Mouse (Mus musculus) kidney, postnatal 0 days (tissue): Measurements from ENCODE around the gene Myo16. TPM values are rescaled to one million over a fixed set of nuclear protein-coding genes. Genes with fewer than 3 reads are reported as not detected.

Experiments
- ATAC-seq: fragments of 200-750 bp; cut with Nextera tagmentation; replicated peaks from 2 replicates; pipeline ENCODE4 v1.8.0; 2017; ENCODE audit warnings: low read depth, moderate number of reproducible peaks, moderate TSS enrichment, moderate library complexity; ENCODE audit not compliant: low FRiP score
- DNase-seq: peaks from one replicate; pipeline ENCODE4 v3.0.0-alpha.2; 2016; ENCODE audit warnings: low spot score
- H3K27ac ChIP-seq: fragments of 300-500 bp; sonication (generic); 2 replicates; pipeline ENCODE4 v1.5.1; 2014; ENCODE audit warnings: mild to moderate bottlenecking
- H3K27me3 ChIP-seq: fragments of 300-500 bp; sonication (generic); 2 replicates; pipeline ENCODE4 v1.6.1; 2014; ENCODE audit warnings: low read length, mixed read lengths; ENCODE audit not compliant: insufficient read depth
- H3K36me3 ChIP-seq: fragments of 300-500 bp; sonication (generic); 2 replicates; pipeline ENCODE4 v1.6.1; 2014; ENCODE audit warnings: low read length, mixed read lengths; ENCODE audit not compliant: insufficient read depth
- H3K4me1 ChIP-seq: fragments of 300-500 bp; sonication (generic); replicated peaks from 2 replicates; pipeline ENCODE4 v1.6.1; 2014; ENCODE audit warnings: antibody characterized with exemption, low read length, mixed read lengths; ENCODE audit not compliant: insufficient read depth
- H3K4me2 ChIP-seq: fragments of 300-500 bp; sonication (generic); 2 replicates; pipeline ENCODE4 v1.6.1; 2014; ENCODE audit warnings: mild to moderate bottlenecking, low read length, moderate library complexity, mixed read lengths
- H3K4me3 ChIP-seq: fragments of 300-500 bp; sonication (generic); replicated peaks from 2 replicates; pipeline ENCODE4 v1.5.1; 2014; ENCODE audit warnings: low read depth, low read length
- H3K9ac ChIP-seq: fragments of 300-500 bp; sonication (generic); 2 replicates; pipeline ENCODE4 v1.6.1; 2014; ENCODE audit warnings: low read depth, low read length
- H3K9me3 ChIP-seq: fragments of 300-500 bp; sonication (generic); replicated peaks from 2 replicates; pipeline ENCODE4 v1.6.1; 2016; ENCODE audit warnings: low read length, inconsistent platforms, mixed read lengths
- CTCF ChIP-seq: IDR thresholded peaks from 2 replicates; pipeline ENCODE4 v1.5.1; 2016; ENCODE audit warnings: antibody characterized with exemption, low read depth, mild to moderate bottlenecking, moderate library complexity
- WGBS: fragments of 180-500 bp; shearing (Covaris S2); extraction: QIAGEN DNeasy Blood & Tissue Kit; methylation state at CpG from one replicate; pipeline ENCODE4 v1.1.7; 2014; 5-methylcytosine and 5-hydroxymethylcytosine counted together
- polyA plus RNA-seq: library from polyadenylated mRNA; unstranded; fragments of >200 nt; fragmentation: Nextera tagmentation; extraction: Ambion mirVana; gene quantifications from 2 replicates; pipeline ENCODE4 v1.2.1, GENCODE M21; 2015

Myo16 gene
- polyA plus RNA-seq, 1 experiment from 2014 or later, result 0.08 TPM

- no peaks in the 10 kb centered on the region for H3K4me1 ChIP-seq
- 78% methylated on average over 4 of the region's 4 CpGs for WGBS
- DNase-seq (no peak), ATAC-seq (no peak)
- H3K27me3 ChIP-seq, result no peaks in the 10 kb centered on the region
- H3K4me2 ChIP-seq, result no peak overlapping the region
- H3K9me3 ChIP-seq, result no peaks in the 10 kb centered on the region
- H3K4me3 ChIP-seq, result no peak overlapping the region
- no peak overlapping the region for H3K27ac ChIP-seq
- TF ChIP-seq CTCF, result no peak
- no peaks in the 10 kb centered on the region for H3K36me3 ChIP-seq
- H3K9ac ChIP-seq, result no peak overlapping the region
Observed at GRCm38 (mm10) chr8:10168326-10168725, 14.6 kb downstream of the Myo16 start.

DNA sequence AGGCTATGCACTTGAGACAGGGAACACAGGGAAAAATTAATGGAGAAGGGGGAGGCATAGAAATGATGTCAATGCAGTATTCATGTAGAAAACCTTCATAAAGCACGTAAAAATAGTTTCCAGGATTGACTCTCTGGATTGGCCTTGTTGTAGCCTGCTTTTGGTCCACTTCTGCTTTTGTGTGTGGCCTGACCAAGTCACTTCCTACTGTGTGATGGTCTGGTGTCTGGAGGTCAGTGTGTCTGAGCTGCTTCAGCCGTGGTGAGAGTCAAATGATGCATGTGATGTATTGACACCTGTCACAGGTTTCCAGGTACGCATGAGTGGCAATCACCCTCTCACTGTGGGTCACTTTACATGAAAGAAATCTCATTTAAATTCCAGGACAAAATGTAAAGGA, 16.2 kb downstream of the Myo16 start:
- WGBS, result 54% methylated on average over 3 of the region's 3 CpGs
- H3K4me3 ChIP-seq, result no peak overlapping the region
- no peaks in the 10 kb centered on the region for H3K9me3 ChIP-seq
- H3K9ac ChIP-seq, result no peak overlapping the region
- H3K4me2 ChIP-seq, result no peak overlapping the region
- TF ChIP-seq CTCF, result no peak
- H3K4me1 ChIP-seq, result no peaks in the 10 kb centered on the region
- no peaks in the 10 kb centered on the region for H3K36me3 ChIP-seq
- H3K27ac ChIP-seq, result no peak overlapping the region
- ATAC-seq (no peak), DNase-seq (no peak)
- H3K27me3 ChIP-seq, result no peaks in the 10 kb centered on the region

DNA sequence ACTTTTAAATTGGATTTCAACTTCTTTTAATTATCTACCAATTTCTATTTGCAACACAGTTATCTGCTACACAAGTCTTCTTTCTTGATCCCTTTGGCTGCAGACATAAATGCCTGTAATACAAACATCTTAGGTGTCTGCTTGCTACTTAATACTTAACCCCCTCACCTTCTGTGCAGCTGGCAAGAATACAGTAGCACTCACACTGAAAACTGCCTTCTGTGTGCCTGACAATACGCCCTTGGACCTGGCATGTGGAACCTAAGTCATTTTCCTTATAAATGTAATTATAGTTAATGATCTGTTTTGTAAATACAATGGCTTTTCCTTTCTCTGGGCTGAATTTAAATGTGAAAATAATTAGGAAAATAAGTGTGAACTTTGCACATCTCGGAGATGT, 17.6 kb downstream of the Myo16 start:
- no peaks in the 10 kb centered on the region for H3K4me1 ChIP-seq
- H3K4me2 ChIP-seq, result no peak overlapping the region
- TF ChIP-seq CTCF, result no peak
- no peak overlapping the region for H3K27ac ChIP-seq
- no peak overlapping the region for H3K9ac ChIP-seq
- no peak for ATAC-seq
- no peaks in the 10 kb centered on the region for H3K36me3 ChIP-seq
- no peaks in the 10 kb centered on the region for H3K9me3 ChIP-seq
- no peak overlapping the region for H3K4me3 ChIP-seq
- DNase-seq, result no peak
- no peaks in the 10 kb centered on the region for H3K27me3 ChIP-seq
- 62% methylated on average over 2 of the region's 2 CpGs for WGBS

DNA sequence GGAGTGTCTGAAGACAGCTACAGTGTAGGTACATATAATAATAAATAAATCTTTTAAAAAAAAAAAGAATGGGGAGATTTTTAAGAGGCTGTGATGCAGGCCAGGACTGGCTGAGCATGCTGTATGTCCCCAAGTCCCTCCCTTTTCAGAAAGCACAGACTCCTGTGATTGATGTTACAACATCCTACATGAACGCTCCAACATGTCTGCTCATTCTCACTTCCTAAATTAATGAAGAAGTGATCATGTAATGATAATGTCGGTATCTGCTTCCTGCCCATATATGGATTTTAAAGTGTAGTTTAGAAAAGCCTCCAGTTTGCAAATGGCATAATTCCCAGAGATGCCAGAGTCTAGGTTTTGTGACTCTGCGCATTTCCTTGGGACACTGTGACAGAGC, 18.6 kb downstream of the Myo16 start:
- no peak for TF ChIP-seq CTCF
- H3K36me3 ChIP-seq, result no peaks in the 10 kb centered on the region
- H3K4me2 ChIP-seq, result no peak overlapping the region
- DNase-seq, result no peak
- 89% methylated on average over 3 of the region's 3 CpGs for WGBS
- no peaks in the 10 kb centered on the region for H3K9me3 ChIP-seq
- no peak overlapping the region for H3K27ac ChIP-seq
- H3K4me3 ChIP-seq, result no peak overlapping the region
- no peaks in the 10 kb centered on the region for H3K27me3 ChIP-seq
- H3K9ac ChIP-seq, result no peak overlapping the region
- no peak for ATAC-seq
- H3K4me1 ChIP-seq, result no peaks in the 10 kb centered on the region

DNA sequence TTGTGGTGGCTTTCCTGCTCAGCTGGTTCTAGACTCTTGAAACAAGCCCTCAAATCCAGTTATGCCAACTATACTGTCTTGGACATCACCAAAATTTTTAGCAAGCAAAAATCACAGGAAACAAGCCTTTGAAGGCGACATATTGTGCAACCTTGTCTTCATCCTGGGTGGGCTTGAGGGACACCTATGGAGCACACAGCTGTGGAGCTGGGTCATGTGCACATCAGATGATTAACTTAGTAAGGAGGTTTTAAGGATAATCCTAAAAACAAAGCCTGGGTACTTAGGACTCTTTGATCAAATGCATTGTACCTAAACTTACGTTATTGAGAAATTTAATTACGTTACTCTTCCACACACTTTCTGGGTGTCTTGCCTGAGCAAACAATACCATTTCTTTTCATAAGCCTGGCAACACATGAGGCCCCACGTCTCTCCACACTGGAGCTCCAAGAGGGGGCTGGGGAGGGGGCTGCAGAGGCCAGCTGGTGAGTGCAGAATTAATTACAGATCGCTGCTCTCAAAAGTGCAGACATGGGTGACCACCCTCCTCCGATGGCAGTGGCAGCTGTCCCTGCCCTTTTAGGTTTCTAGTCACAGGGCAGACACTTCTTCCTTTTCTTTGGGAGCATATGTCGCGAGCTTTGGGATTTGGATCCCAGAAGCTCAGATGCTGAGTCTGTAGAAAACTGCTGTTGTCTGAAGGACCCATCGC, 19.5 kb downstream of the Myo16 start:
- no peak for TF ChIP-seq CTCF
- WGBS, result 51% methylated on average over 9 of the region's 9 CpGs
- H3K4me1 ChIP-seq, result no peaks in the 10 kb centered on the region
- no peak overlapping the region for H3K4me3 ChIP-seq
- ATAC-seq, result no peak
- H3K4me2 ChIP-seq, result no peak overlapping the region
- H3K9me3 ChIP-seq, result no peaks in the 10 kb centered on the region
- H3K27ac ChIP-seq, result no peak overlapping the region
- no peaks in the 10 kb centered on the region for H3K36me3 ChIP-seq
- H3K9ac ChIP-seq, result no peak overlapping the region
- no peak for DNase-seq
- no peaks in the 10 kb centered on the region for H3K27me3 ChIP-seq

DNA sequence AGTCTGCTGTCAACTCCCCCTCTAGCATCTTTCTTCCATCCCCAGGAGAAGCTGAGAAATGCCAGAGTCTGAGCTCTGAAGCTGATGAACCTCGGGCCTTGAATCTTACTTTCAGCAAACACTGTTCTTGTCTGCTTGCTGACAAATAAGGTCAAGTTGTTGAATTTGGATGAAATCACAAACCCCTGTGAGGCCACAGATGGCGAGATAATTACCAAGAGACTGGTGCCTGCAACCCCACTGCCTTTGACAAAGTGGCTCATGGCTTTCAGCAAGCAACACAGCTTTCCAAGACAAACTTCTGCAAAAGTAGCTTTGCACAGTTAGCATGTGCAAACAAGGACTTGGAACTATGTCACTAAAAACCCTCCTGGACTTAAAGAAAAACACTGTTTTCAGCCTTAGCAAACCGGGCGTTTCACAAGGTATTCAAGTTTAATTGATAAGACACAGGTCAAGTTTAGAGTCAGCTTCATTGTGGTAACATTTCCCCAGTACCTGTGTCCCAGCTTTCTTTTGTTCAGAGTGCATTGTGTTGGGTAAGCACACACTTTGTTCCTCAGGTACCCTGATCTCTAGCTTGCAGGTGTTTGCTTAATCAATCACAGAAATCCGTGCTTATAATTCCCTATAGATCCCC, 20.6 kb downstream of the Myo16 start:
- Histone ChIP-seq H3K27me3 (no peaks in the 10 kb centered on the region), H3K4me1 (no peaks in the 10 kb centered on the region), H3K9me3 (no peaks in the 10 kb centered on the region), H3K36me3 (no peaks in the 10 kb centered on the region), H3K9ac (no peak overlapping the region), H3K27ac (no peak overlapping the region), H3K4me2 (no peak overlapping the region), H3K4me3 (no peak overlapping the region)
- TF ChIP-seq CTCF, result no peak
- 55% methylated on average over 5 of the region's 5 CpGs for WGBS
- ATAC-seq, result no peak
- DNase-seq, result peak; percentile 5
